Mouse (Mus musculus) heart, embryonic 11.5 days (tissue): ENCODE results near the gene Gm21776. TPM values are rescaled to one million over a fixed set of nuclear protein-coding genes. Genes with fewer than 3 reads are reported as not detected.
"Not testable (repeated sequence)": the region's sequence is repeated elsewhere in the genome, so short reads cannot be mapped to it uniquely, and the experiment has no call there.

Experiments used
- ATAC-seq: fragments of 200-750 bp; cut with Nextera tagmentation; replicated peaks from 2 replicates; pipeline ENCODE4 v1.8.0; 2017; ENCODE audit warnings: moderate library complexity; ENCODE audit not compliant: insufficient number of reproducible peaks, low FRiP score, low TSS enrichment
- H3K27ac ChIP-seq: fragments of 300-500 bp; sonication (generic); 2 replicates; pipeline ENCODE4 v1.5.1; 2014; ENCODE audit warnings: mild to moderate bottlenecking, low read depth, low read length
- H3K27me3 ChIP-seq: fragments of 300-500 bp; sonication (generic); 2 replicates; pipeline ENCODE4 v1.6.1; 2014; ENCODE audit warnings: mild to moderate bottlenecking, low read length, mixed read lengths; ENCODE audit not compliant: control insufficient read depth, insufficient read depth
- H3K36me3 ChIP-seq: fragments of 300-500 bp; sonication (generic); 2 replicates; pipeline ENCODE4 v1.6.1; 2014; ENCODE audit warnings: mild to moderate bottlenecking, low read length, moderate library complexity, mixed read lengths; ENCODE audit not compliant: control insufficient read depth, insufficient read depth
- H3K4me1 ChIP-seq: fragments of 300-500 bp; sonication (generic); 2 replicates; pipeline ENCODE4 v1.6.1; 2014; ENCODE audit warnings: low read length; ENCODE audit not compliant: control insufficient read depth, insufficient read depth
- H3K4me2 ChIP-seq: fragments of 300-500 bp; sonication (generic); 2 replicates; pipeline ENCODE4 v1.6.1; 2014; ENCODE audit warnings: mild to moderate bottlenecking, moderate library complexity
- H3K4me3 ChIP-seq: fragments of 300-500 bp; sonication (generic); 2 replicates; pipeline ENCODE4 v1.5.1; 2014; ENCODE audit warnings: low read depth, low read length
- H3K9ac ChIP-seq: fragments of 300-500 bp; sonication (generic); 2 replicates; pipeline ENCODE4 v1.6.1; 2014; ENCODE audit warnings: mild to moderate bottlenecking, low read depth, low read length, moderate library complexity
- H3K9me3 ChIP-seq: fragments of 300-500 bp; sonication (generic); replicated peaks from 2 replicates; pipeline ENCODE4 v1.6.1; 2016; ENCODE audit warnings: low read length; ENCODE audit not compliant: control insufficient read depth
- WGBS: fragments of 180-500 bp; shearing (Covaris S2); extraction: QIAGEN DNeasy Blood & Tissue Kit; methylation state at CpG from one replicate; pipeline ENCODE4 v1.1.7; 2014; ENCODE audit not compliant: insufficient replicate concordance; 5-methylcytosine and 5-hydroxymethylcytosine counted together
- polyA plus RNA-seq: library from polyadenylated mRNA; unstranded; fragments of >200 nt; fragmentation: Nextera tagmentation; extraction: Ambion mirVana; gene quantifications from 2 replicates; pipeline ENCODE4 v1.2.1, GENCODE M21; 2014

Gene Gm21776
- not detected in 2 replicates for polyA plus RNA-seq

- not testable (repeated sequence) for H3K27me3 ChIP-seq, H3K36me3 ChIP-seq, H3K9me3 ChIP-seq, H3K4me3 ChIP-seq, H3K4me2 ChIP-seq, ATAC-seq, H3K9ac ChIP-seq, H3K4me1 ChIP-seq, H3K27ac ChIP-seq
- WGBS, result no CpG with 5 or more reads among the region's 3 CpGs
Measured at GRCm38 (mm10) chrY:76378362-76378761, at the start of gene Gm21776. TSS of gene Gm21776 (plus strand) at chrY:76378662.
